Mouse (Mus musculus) intestine, embryonic 14.5 days (tissue): ENCODE data around the gene Rab33b. TPM values are rescaled to one million over a fixed set of nuclear protein-coding genes. Genes with fewer than 3 reads are reported as not detected.

ENCODE experiments used
- ATAC-seq: fragments of 200-750 bp; cut with Nextera tagmentation; replicated peaks from 2 replicates; pipeline ENCODE4 v1.8.0; 2017; ENCODE audit warnings: low read depth, moderate number of reproducible peaks, moderate TSS enrichment, moderate library complexity; ENCODE audit not compliant: low FRiP score, low TSS enrichment
- DNase-seq: peaks from one replicate; pipeline ENCODE4 v3.0.0-alpha.2; 2018; ENCODE audit warnings: low spot score
- H3K27ac ChIP-seq: fragments of 300-500 bp; sonication (generic); 2 replicates; pipeline ENCODE4 v1.5.1; 2014; ENCODE audit warnings: low read depth, mild to moderate bottlenecking, control low read depth
- H3K27me3 ChIP-seq: fragments of 300-500 bp; sonication (generic); replicated peaks from 2 replicates; pipeline ENCODE4 v1.6.1; 2014; ENCODE audit warnings: low read length, control low read depth; ENCODE audit not compliant: control insufficient read depth, insufficient read depth
- H3K36me3 ChIP-seq: fragments of 300-500 bp; sonication (generic); 2 replicates; pipeline ENCODE4 v1.6.1; 2014; ENCODE audit warnings: low read length, control low read depth; ENCODE audit not compliant: control insufficient read depth, insufficient read depth
- H3K4me1 ChIP-seq: fragments of 300-500 bp; sonication (generic); replicated peaks from 2 replicates; pipeline ENCODE4 v1.6.1; 2014; ENCODE audit warnings: low read length, control low read depth, mixed read lengths; ENCODE audit not compliant: control insufficient read depth, insufficient read depth
- H3K4me2 ChIP-seq: fragments of 300-500 bp; sonication (generic); 2 replicates; pipeline ENCODE4 v1.6.1; 2014; ENCODE audit warnings: low read length
- H3K4me3 ChIP-seq: fragments of 300-500 bp; sonication (generic); 2 replicates; pipeline ENCODE4 v1.5.1; 2014; ENCODE audit warnings: low read depth, low read length, control low read depth, mixed read lengths
- H3K9ac ChIP-seq: fragments of 300-500 bp; sonication (generic); 2 replicates; pipeline ENCODE4 v1.6.1; 2014; ENCODE audit warnings: mild to moderate bottlenecking, low read length
- H3K9me3 ChIP-seq: fragments of 300-500 bp; sonication (generic); 2 replicates; pipeline ENCODE4 v1.6.1; 2016; ENCODE audit warnings: low read length, control low read depth; ENCODE audit not compliant: control insufficient read depth
- WGBS: fragments of 180-500 bp; shearing (Covaris S2); extraction: QIAGEN DNeasy Blood & Tissue Kit; methylation state at CpG from one replicate; pipeline ENCODE4 v1.1.7; 2014; 5-methylcytosine and 5-hydroxymethylcytosine counted together
- polyA plus RNA-seq: library from polyadenylated mRNA; unstranded; fragments of >200 nt; fragmentation: Nextera tagmentation; extraction: Ambion mirVana; gene quantifications from 2 replicates; pipeline ENCODE4 v1.2.1, GENCODE M21; 2014

The Rab33b gene
- polyA plus RNA-seq, 1 experiment from 2014 or later, result 20.0 TPM

DNA sequence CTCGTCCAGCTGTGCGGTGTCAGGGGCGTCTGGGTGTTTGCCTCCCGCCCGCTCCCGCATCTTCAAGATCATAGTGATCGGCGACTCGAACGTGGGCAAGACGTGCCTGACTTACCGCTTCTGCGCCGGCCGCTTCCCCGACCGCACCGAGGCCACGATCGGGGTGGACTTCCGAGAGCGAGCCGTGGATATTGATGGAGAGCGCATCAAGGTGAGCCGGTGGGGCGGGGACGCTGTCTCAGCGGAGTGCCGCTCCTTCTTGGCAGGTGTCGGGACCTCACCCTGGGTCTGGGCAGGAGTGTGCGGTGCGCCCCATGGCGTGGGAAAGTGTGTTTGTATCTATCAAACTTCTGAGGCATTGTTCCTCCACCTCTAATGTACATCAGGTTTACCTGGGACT, 650 bp downstream of the Rab33b start:
- under 1% methylated on average over 33 of the region's 33 CpGs for whole genome bisulfite sequencing
- Histone ChIP-seq H3K4me2 (peak overlapping the region; percentile 87), H3K4me3 (peak overlapping the region; percentile 87), H3K9ac (peak overlapping the region; percentile 94), H3K36me3 (no peaks in the 10 kb centered on the region), H3K4me1 (peaks cover 18% of the 10 kb centered on the region), H3K27me3 (no peaks in the 10 kb centered on the region), H3K9me3 (no peaks in the 10 kb centered on the region), H3K27ac (peak overlapping the region; percentile 96)
- DNase-seq, result no peak
- peak; percentile 61 for ATAC-seq

DNA sequence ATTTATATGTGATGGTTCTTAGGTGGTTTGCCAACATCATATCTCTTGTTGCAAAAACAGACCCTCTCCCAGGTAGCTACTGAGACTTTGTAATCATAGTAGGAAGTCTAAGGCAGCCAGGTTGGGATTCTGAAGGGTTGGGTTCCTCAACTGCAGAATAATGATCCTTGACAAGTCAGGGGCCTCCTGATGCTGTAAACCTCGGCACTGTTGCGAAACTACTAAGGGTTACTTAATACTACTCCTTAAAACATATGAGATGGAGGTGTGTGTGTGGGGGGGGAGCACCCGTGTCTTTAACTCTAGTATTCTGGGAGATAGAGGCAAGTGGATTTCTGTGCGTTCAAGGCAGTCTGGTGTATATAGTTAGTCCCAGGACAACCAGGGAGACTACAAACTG, 1.6 kb downstream of the Rab33b start:
- peaks cover 18% of the 10 kb centered on the region for H3K4me1 ChIP-seq
- H3K27me3 ChIP-seq, result no peaks in the 10 kb centered on the region
- 65% methylated on average over 4 of the region's 4 CpGs for WGBS
- H3K36me3 ChIP-seq, result 0 out of 2 replicates have a peak, but pooled peaks cover 2% of the 10 kb centered on the region
- H3K4me2 ChIP-seq, result peak overlapping the region; percentile 87
- peak; percentile 45 for DNase-seq
- peak overlapping the region; percentile 87 for H3K4me3 ChIP-seq
- H3K9me3 ChIP-seq, result no peaks in the 10 kb centered on the region
- no peak overlapping the region; the same call in 1 of the 2 replicates for H3K9ac ChIP-seq
- ATAC-seq, result no peak
- no peak overlapping the region for H3K27ac ChIP-seq

DNA sequence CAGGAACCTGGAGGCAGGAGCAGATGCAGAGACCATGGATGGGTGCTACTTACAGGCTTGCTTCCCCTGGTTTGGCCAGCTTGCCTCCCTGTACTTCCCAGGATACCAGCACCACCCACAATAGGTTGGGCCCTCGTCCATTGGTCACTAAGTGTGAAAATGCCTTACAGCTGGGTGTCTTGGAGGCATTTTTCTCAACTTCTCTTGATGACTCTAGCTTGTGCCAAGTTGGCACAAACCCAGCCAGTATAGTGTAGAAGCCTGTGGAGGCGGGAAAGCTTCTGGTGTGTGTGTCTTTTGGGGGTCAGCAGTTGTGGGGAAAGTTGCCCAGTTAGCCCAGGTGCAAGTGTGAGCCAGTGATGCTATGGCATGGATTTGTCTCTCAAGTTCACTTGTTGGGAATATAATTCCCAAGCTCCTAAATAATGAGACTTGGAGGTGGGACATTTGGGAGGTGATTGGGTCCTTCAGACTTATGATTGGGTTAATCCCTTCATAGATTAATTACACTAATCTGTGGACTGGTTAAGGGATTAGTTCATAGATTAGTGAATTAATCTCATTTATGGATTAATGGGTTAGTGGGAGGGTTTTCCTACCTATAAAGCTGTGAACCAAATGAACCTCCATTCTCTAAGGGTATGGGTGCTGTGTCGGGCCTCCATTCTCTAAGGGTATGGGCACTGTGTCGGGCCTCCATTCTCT, 2.9 kb downstream of the Rab33b start:
- H3K27ac ChIP-seq, result no peak overlapping the region
- H3K27me3 ChIP-seq, result no peaks in the 10 kb centered on the region
- no peak overlapping the region for H3K9ac ChIP-seq
- DNase-seq (no peak), ATAC-seq (no peak)
- H3K4me3 ChIP-seq, result no peak overlapping the region
- no peak overlapping the region for H3K4me2 ChIP-seq
- H3K36me3 ChIP-seq, result 0 out of 2 replicates have a peak, but pooled peaks cover 4% of the 10 kb centered on the region
- H3K4me1 ChIP-seq, result peaks cover 18% of the 10 kb centered on the region
- WGBS, result 92% methylated on average over 4 of the region's 4 CpGs
- H3K9me3 ChIP-seq, result no peaks in the 10 kb centered on the region

DNA sequence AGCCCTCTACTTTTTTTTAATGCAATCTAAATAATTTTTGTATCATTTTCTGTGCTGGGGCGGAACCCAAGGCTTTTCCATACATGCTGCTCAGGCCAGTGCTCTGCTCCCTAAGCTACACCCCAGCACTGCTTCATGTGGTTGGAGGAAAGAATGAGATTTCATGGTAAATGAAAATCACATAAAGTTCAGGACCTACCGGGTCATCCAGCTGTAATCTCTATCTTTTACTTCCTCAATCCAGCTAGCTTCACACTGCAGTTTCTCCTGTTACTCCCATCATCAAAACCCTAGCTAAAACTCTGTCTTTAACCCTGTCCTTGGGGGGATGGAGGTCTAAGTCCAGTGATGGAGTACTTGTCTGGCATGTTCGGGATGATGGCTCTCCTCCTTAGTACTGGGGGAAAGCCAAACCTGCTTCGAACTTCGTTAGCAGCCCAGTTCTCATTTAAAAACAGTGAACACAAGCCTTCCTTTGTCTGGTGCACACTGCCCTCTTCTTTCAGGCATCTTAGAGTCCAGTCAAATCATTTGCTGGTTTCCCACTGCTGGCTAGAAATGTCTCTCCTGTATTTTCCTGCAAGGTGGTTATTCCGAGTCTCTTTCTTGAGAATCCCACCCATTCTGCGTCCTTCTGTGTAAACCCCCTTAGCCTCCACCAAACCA, 6.5 kb downstream of the Rab33b start:
- Histone ChIP-seq H3K36me3 (peaks cover 16% of the 10 kb centered on the region), H3K4me2 (no peak overlapping the region), H3K27ac (no peak overlapping the region), H3K4me1 (peaks cover 6% of the 10 kb centered on the region), H3K4me3 (no peak overlapping the region), H3K9me3 (no peaks in the 10 kb centered on the region), H3K27me3 (no peaks in the 10 kb centered on the region), H3K9ac (no peak overlapping the region)
- DNase-seq (no peak), ATAC-seq (no peak)
- 85% methylated on average over 7 of the region's 7 CpGs for WGBS

DNA sequence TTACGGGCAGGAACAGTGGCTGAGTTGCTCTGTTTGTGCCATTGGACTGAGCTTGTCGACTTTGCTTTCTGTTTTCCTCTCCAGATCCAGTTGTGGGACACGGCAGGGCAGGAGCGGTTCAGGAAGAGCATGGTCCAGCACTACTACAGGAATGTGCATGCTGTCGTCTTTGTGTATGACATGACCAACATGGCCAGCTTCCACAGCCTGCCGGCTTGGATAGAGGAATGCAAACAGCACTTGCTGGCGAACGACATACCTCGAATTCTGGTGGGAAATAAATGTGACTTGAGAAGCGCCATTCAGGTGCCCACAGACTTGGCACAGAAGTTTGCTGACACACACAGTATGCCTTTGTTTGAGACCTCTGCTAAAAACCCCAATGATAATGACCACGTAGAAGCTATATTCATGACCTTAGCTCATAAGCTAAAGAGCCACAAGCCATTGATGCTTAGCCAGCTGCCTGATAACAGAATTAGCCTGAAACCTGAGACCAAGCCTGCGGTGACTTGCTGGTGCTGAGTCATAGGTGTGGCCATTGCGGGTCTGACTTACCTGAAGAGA, 9.6 kb downstream of the Rab33b start:
- Histone ChIP-seq H3K4me3 (no peak overlapping the region), H3K27me3 (no peaks in the 10 kb centered on the region), H3K27ac (no peak overlapping the region; the same call in 1 of the 2 replicates), H3K36me3 (peaks cover 16% of the 10 kb centered on the region), H3K9ac (no peak overlapping the region), H3K9me3 (no peaks in the 10 kb centered on the region), H3K4me1 (no peaks in the 10 kb centered on the region), H3K4me2 (no peak overlapping the region)
- WGBS, result 70% methylated on average over 13 of the region's 13 CpGs
- no peak for DNase-seq
- ATAC-seq, result no peak

DNA sequence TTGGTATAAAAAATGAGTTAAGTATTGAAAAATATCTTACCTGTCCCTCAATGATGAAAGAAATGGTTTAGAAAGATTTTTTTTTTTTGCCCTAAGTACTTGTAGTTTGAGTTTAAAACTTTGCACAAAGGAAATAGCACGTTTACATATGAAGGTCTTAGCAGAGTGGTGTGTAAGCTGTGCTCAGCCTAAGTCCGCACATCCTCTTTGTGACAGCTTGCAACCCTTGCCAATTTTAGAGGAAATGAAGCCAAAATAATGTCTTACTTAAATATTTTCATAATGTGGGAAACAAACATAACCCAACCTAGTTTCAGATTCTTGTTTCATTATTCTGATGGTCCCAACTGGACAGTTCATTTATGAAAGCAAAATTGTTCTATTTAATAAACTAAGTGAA, 10.7 kb downstream of the Rab33b start:
- H3K27ac ChIP-seq, result no peak overlapping the region
- 65% methylated on average over 2 of the region's 2 CpGs for WGBS
- no peak for DNase-seq
- H3K4me3 ChIP-seq, result no peak overlapping the region
- no peak overlapping the region for H3K4me2 ChIP-seq
- H3K9me3 ChIP-seq, result no peaks in the 10 kb centered on the region
- no peak for ATAC-seq
- H3K27me3 ChIP-seq, result no peaks in the 10 kb centered on the region
- no peaks in the 10 kb centered on the region for H3K4me1 ChIP-seq
- peaks cover 16% of the 10 kb centered on the region for H3K36me3 ChIP-seq
- no peak overlapping the region for H3K9ac ChIP-seq

DNA sequence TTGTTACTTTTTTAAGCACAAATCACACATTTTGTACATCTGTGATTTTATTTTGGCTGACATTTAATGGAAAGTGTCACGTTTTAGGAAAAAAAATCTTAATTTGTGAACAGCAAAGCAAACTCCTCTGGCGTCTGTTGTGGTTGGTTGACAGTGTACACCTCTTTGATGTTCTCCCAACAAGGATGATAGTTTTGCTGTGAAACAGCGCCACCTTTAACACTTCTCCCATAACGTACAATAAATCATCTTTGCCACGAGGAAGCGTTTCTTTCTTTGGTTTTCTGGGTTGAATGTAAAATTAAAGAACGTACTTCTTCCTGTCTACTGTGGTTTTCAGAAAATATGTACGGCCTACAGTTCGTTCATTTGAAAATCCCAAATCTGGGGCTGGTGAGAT, 11.9 kb downstream of the Rab33b start:
- no peaks in the 10 kb centered on the region for H3K9me3 ChIP-seq
- H3K27me3 ChIP-seq, result no peaks in the 10 kb centered on the region
- no peak overlapping the region for H3K9ac ChIP-seq
- WGBS, result 90% methylated on average over 9 of the region's 9 CpGs
- H3K36me3 ChIP-seq, result peaks cover 12% of the 10 kb centered on the region
- H3K4me1 ChIP-seq, result no peaks in the 10 kb centered on the region
- H3K27ac ChIP-seq, result no peak overlapping the region
- DNase-seq (no peak), ATAC-seq (no peak)
- no peak overlapping the region for H3K4me3 ChIP-seq
- no peak overlapping the region for H3K4me2 ChIP-seq

- Histone ChIP-seq H3K27me3 (no peaks in the 10 kb centered on the region), H3K4me3 (no peak overlapping the region), H3K4me1 (no peaks in the 10 kb centered on the region), H3K4me2 (no peak overlapping the region), H3K9me3 (no peaks in the 10 kb centered on the region), H3K9ac (no peak overlapping the region), H3K36me3 (peaks cover 12% of the 10 kb centered on the region), H3K27ac (no peak overlapping the region)
- 94% methylated on average over 1 of the region's 1 CpGs for WGBS
- DNase-seq (no peak), ATAC-seq (no peak)
Measured at GRCm38 (mm10) chr3:51497978-51498377, 14.3 kb downstream of the Rab33b start.
